Mouse (Mus musculus) kidney, adult 18-20 months (tissue): ENCODE measurements at regions not wholly inside any gene's neighbourhood (a gene's known extent, or its start where the extent isn't known, plus 50 kb on each side); places are given as distances from the start of the nearest gene placed in this dataset.

Experiments
- DNase-seq: peaks from one replicate; pipeline ENCODE4 v3.0.0; 2021

GRCm38 (mm10) chr6:143287322-143287721, 120.3 kb downstream of the Etnk1 start:
- DNase-seq, result no peak

- no peak for DNase-seq
These were observed 121.6 kb downstream of the Etnk1 start for GRCm38 (mm10) chr6:143288491-143289130.

GRCm38 (mm10) chr6:143293648-143294047, 126.6 kb downstream of the Etnk1 start:
- no peak for DNase-seq

GRCm38 (mm10) chr6:143298391-143298790, 131.4 kb downstream of the Etnk1 start:
- no peak for DNase-seq

- DNase-seq, result no peak
These were observed 134.4 kb downstream of the Etnk1 start for GRCm38 (mm10) chr6:143301414-143301813.

- DNase-seq, result peak; percentile 47
These were observed 140.3 kb downstream of the Etnk1 start for GRCm38 (mm10) chr6:143307327-143307726.

GRCm38 (mm10) chr6:143315859-143316258, 148.8 kb downstream of the Etnk1 start:
- DNase-seq, result peak; percentile 15

- DNase-seq, result no peak
These were observed 153.4 kb downstream of the Etnk1 start for GRCm38 (mm10) chr6:143320426-143320825.

GRCm38 (mm10) chr6:143324636-143325035, 157.6 kb downstream of the Etnk1 start:
- no peak for DNase-seq

GRCm38 (mm10) chr6:143326956-143327722, 160.1 kb downstream of the Etnk1 start:
- no peak for DNase-seq

- no peak for DNase-seq
These were observed 160.8 kb downstream of the Etnk1 start for GRCm38 (mm10) chr6:143327788-143328187.

- DNase-seq, result no peak
These were observed 161.2 kb downstream of the Etnk1 start for GRCm38 (mm10) chr6:143328202-143328601.

GRCm38 (mm10) chr6:143329096-143329495, 162.1 kb downstream of the Etnk1 start:
- no peak for DNase-seq

- DNase-seq, result no peak
These were observed 166.5 kb downstream of the Etnk1 start for GRCm38 (mm10) chr6:143333493-143333892.

- DNase-seq, result no peak
These were observed 169.6 kb downstream of the Etnk1 start for GRCm38 (mm10) chr6:143336574-143336973.

- DNase-seq, result no peak
These were observed 182.0 kb downstream of the Etnk1 start for GRCm38 (mm10) chr6:143349000-143349399.

- DNase-seq, result no peak
These were observed 192.5 kb downstream of the Etnk1 start for GRCm38 (mm10) chr6:143359320-143360032.

- DNase-seq, result no peak
These were observed 194.2 kb downstream of the Etnk1 start for GRCm38 (mm10) chr6:143361149-143361725.

- DNase-seq, result no peak
These were observed 194.9 kb downstream of the Etnk1 start for GRCm38 (mm10) chr6:143361963-143362362.

GRCm38 (mm10) chr6:143365840-143366239, 198.8 kb downstream of the Etnk1 start:
- no peak for DNase-seq

GRCm38 (mm10) chr6:143367804-143368203, 200.8 kb downstream of the Etnk1 start:
- no peak for DNase-seq

- DNase-seq, result no peak
These were observed 201.6 kb downstream of the Etnk1 start for GRCm38 (mm10) chr6:143368646-143369045.

- no peak for DNase-seq
These were observed 205.5 kb downstream of the Etnk1 start for GRCm38 (mm10) chr6:143372487-143372886.
